Mouse (Mus musculus): Measurements from ENCODE around the gene Cfl1. TPM values are rescaled to one million over a fixed set of nuclear protein-coding genes. Genes with fewer than 3 reads are reported as not detected.
"Not testable (repeated sequence)": the region's sequence is repeated elsewhere in the genome, so short reads cannot be mapped to it uniquely, and the experiment has no call there.

Gene Cfl1
- polyA plus RNA-seq, 2 experiments from 2014 or later, result 2,749 to 2,812 TPM

GRCm38 (mm10) chr19:5490898-5491708 lies 848 bp downstream of the Cfl1 start:
- peak; percentile 38 for ATAC-seq

GRCm38 (mm10) chr19:5492641-5493040 lies 2.4 kb downstream of the Cfl1 start:
- no peak for ATAC-seq

- not testable (repeated sequence) for ATAC-seq
Measured at GRCm38 (mm10) chr19:5493301-5493721, 3.1 kb downstream of the Cfl1 start.

- ATAC-seq, result no peak
Measured at GRCm38 (mm10) chr19:5494314-5494713, 4.1 kb downstream of the Cfl1 start.

- no peak for ATAC-seq
Measured at GRCm38 (mm10) chr19:5495353-5496051, 5.2 kb downstream of the Cfl1 start.

- no peak for ATAC-seq
Measured at GRCm38 (mm10) chr19:5496052-5496370, 5.8 kb downstream of the Cfl1 start.

GRCm38 (mm10) chr19:5500330-5500875 lies 10.1 kb downstream of the Cfl1 start:
- ATAC-seq, result no peak

GRCm38 (mm10) chr19:5503687-5504086 lies 13.4 kb downstream of the Cfl1 start, which contains the start of gene 1700020D05Rik:
TSS of gene 1700020D05Rik (minus strand) at chr19:5503787.
- ATAC-seq, result no peak

- ATAC-seq, result peak; percentile 97
Measured at GRCm38 (mm10) chr19:5510031-5511026, 20.1 kb downstream of the Cfl1 start, which contains the start of gene Snx32. TSS of gene Snx32 (minus strand) at chr19:5510538.

- ATAC-seq, result no peak
Measured at GRCm38 (mm10) chr19:5511074-5511632, 20.9 kb downstream of the Cfl1 start.

- ATAC-seq, result no peak
Measured at GRCm38 (mm10) chr19:5512091-5513004, 22.1 kb downstream of the Cfl1 start.

- ATAC-seq, result no peak
Measured at GRCm38 (mm10) chr19:5513005-5513349, 22.7 kb downstream of the Cfl1 start.

GRCm38 (mm10) chr19:5515840-5516777 lies 25.9 kb downstream of the Cfl1 start:
- no peak for ATAC-seq

GRCm38 (mm10) chr19:5516906-5517505 lies 26.8 kb downstream of the Cfl1 start:
- ATAC-seq, result no peak

GRCm38 (mm10) chr19:5518721-5519120 lies 28.5 kb downstream of the Cfl1 start:
- ATAC-seq, result no peak

GRCm38 (mm10) chr19:5525204-5525603 lies 34.9 kb downstream of the Cfl1 start:
- ATAC-seq, result no peak

GRCm38 (mm10) chr19:5529325-5530137 lies 39.3 kb downstream of the Cfl1 start:
- ATAC-seq, result peak; percentile 53

- no peak for ATAC-seq
Measured at GRCm38 (mm10) chr19:5530138-5530524, 39.9 kb downstream of the Cfl1 start.

All from activated CD4-positive, CD25-positive, alpha-beta regulatory T cell, adult 4 months (primary cell).